Mouse (Mus musculus) bone marrow, adult 2 months (tissue): ENCODE results near the gene Lrmda. TPM values are rescaled to one million over a fixed set of nuclear protein-coding genes. Genes with fewer than 3 reads are reported as not detected.

ENCODE experiments used
- H3K27ac ChIP-seq: fragments of 200-500 bp; 2 replicates; pipeline ENCODE4 v1.5.1; 2012; ENCODE audit warnings: low read depth, mild to moderate bottlenecking, control low read depth, inconsistent platforms, low read length; ENCODE audit not compliant: control insufficient read depth, poor library complexity, insufficient read depth
- H3K4me1 ChIP-seq: fragments of 200-500 bp; 2 replicates; pipeline ENCODE4 v1.6.1; 2011; ENCODE audit warnings: low read length; ENCODE audit not compliant: control insufficient read depth, insufficient read depth
- H3K4me3 ChIP-seq: fragments of 200-500 bp; replicated peaks from 2 replicates; pipeline ENCODE3; 2011; ENCODE audit warnings: mild to moderate bottlenecking, low read depth, low read length, control low read depth; ENCODE audit not compliant: control insufficient read depth
- CTCF ChIP-seq: fragments of 200-500 bp; IDR thresholded peaks from 2 replicates; pipeline ENCODE4 v1.5.1; 2011; ENCODE audit warnings: low read length, control low read depth; ENCODE audit not compliant: control insufficient read depth, insufficient read depth
- POLR2A ChIP-seq: fragments of 200-500 bp; IDR thresholded peaks from 2 replicates; pipeline ENCODE4 v1.6.1; 2011; ENCODE audit warnings: low read depth, mild to moderate bottlenecking, control low read depth, low read length, borderline replicate concordance; ENCODE audit not compliant: control insufficient read depth
- WGBS: fragments of 180-500 bp; shearing (Covaris S2); methylation state at CpG from one replicate; pipeline ENCODE4 v1.1.7; 2018; 5-methylcytosine and 5-hydroxymethylcytosine counted together
- polyA plus RNA-seq: library from polyadenylated mRNA; stranded (reverse); fragments of >200 nt; gene quantifications from 2 replicates; pipeline ENCODE4 v1.2.4, GENCODE M21; 2011; ENCODE audit warnings: low replicate concordance; ENCODE audit not compliant: missing spikeins, insufficient read depth, insufficient read length

Gene Lrmda
- polyA plus RNA-seq, 1 experiment = 3.8 TPM

GRCm38 (mm10) chr14:22183195-22183594, 163.7 kb downstream of the Lrmda start:
- Histone ChIP-seq H3K4me1 (no peaks in the 10 kb centered on the region; the same call in 1 of the 2 replicates), H3K27ac (no peak overlapping the region), H3K4me3 (no peak overlapping the region)
- TF ChIP-seq POLR2A (no peak), CTCF (no peak)
- WGBS = 4% methylated on average over 3 of the region's 3 CpGs

- 30% methylated on average over 4 of the region's 4 CpGs for WGBS
- no peak for TF ChIP-seq POLR2A
- TF ChIP-seq CTCF = no peak
- no peak overlapping the region for H3K4me3 ChIP-seq
- H3K4me1 ChIP-seq = no peaks in the 10 kb centered on the region; the same call in 1 of the 2 replicates
- no peak overlapping the region for H3K27ac ChIP-seq
Measured at GRCm38 (mm10) chr14:22185452-22185851, 165.9 kb downstream of the Lrmda start.

- Histone ChIP-seq H3K27ac (no peak overlapping the region), H3K4me3 (no peak overlapping the region), H3K4me1 (no peaks in the 10 kb centered on the region)
- WGBS = 73% methylated on average over 6 of the region's 6 CpGs
- TF ChIP-seq CTCF (no peak), POLR2A (no peak)
Measured at GRCm38 (mm10) chr14:22190111-22190510, 170.6 kb downstream of the Lrmda start.

- TF ChIP-seq POLR2A (no peak), CTCF (no peak)
- Histone ChIP-seq H3K4me3 (no peak overlapping the region), H3K4me1 (no peaks in the 10 kb centered on the region), H3K27ac (no peak overlapping the region)
- WGBS = 87% methylated on average over 9 of the region's 9 CpGs
Measured at GRCm38 (mm10) chr14:22192185-22192584, 172.7 kb downstream of the Lrmda start.

GRCm38 (mm10) chr14:22198021-22198420, 178.5 kb downstream of the Lrmda start:
- Histone ChIP-seq H3K4me3 (no peak overlapping the region), H3K27ac (no peak overlapping the region), H3K4me1 (no peaks in the 10 kb centered on the region)
- 88% methylated on average over 11 of the region's 11 CpGs for WGBS
- TF ChIP-seq POLR2A = no peak
- TF ChIP-seq CTCF = no peak

- TF ChIP-seq POLR2A = no peak
- no peak for TF ChIP-seq CTCF
- 86% methylated on average over 12 of the region's 12 CpGs for WGBS
- H3K27ac ChIP-seq = no peak overlapping the region
- H3K4me1 ChIP-seq = no peaks in the 10 kb centered on the region
- no peak overlapping the region for H3K4me3 ChIP-seq
Measured at GRCm38 (mm10) chr14:22198641-22199425, 179.3 kb downstream of the Lrmda start.

GRCm38 (mm10) chr14:22201667-22202066, 182.2 kb downstream of the Lrmda start:
- 87% methylated on average over 2 of the region's 2 CpGs for WGBS
- H3K4me1 ChIP-seq = no peaks in the 10 kb centered on the region; the same call in 1 of the 2 replicates
- no peak overlapping the region for H3K4me3 ChIP-seq
- no peak for TF ChIP-seq POLR2A
- no peak for TF ChIP-seq CTCF
- H3K27ac ChIP-seq = no peak overlapping the region

GRCm38 (mm10) chr14:22210601-22211000, 191.1 kb downstream of the Lrmda start:
- H3K27ac ChIP-seq = no peak overlapping the region
- TF ChIP-seq CTCF (no peak), POLR2A (no peak)
- H3K4me1 ChIP-seq = no peaks in the 10 kb centered on the region; the same call in 1 of the 2 replicates
- no peak overlapping the region for H3K4me3 ChIP-seq
- WGBS = 69% methylated on average over 1 of the region's 1 CpGs

- 16% methylated on average over 4 of the region's 4 CpGs for WGBS
- H3K27ac ChIP-seq = 0 out of 2 replicates have a peak overlapping the region, but pooled peaks have one; percentile 3
- H3K4me1 ChIP-seq = peaks cover 1% of the 10 kb centered on the region; the same call in 1 of the 2 replicates
- no peak overlapping the region for H3K4me3 ChIP-seq
- no peak for TF ChIP-seq POLR2A
- TF ChIP-seq CTCF = no peak
Measured at GRCm38 (mm10) chr14:22218183-22218582, 198.7 kb downstream of the Lrmda start.
